Mouse (Mus musculus) adrenal gland, postnatal 0 days (tissue): ENCODE results near the gene Fam78b. TPM values are rescaled to one million over a fixed set of nuclear protein-coding genes. Genes with fewer than 3 reads are reported as not detected.

ENCODE experiments used
- polyA plus RNA-seq: library from polyadenylated mRNA; unstranded; fragments of >200 nt; fragmentation: Nextera tagmentation; extraction: Ambion mirVana; gene quantifications from 2 replicates; pipeline ENCODE4 v1.2.1, GENCODE M21; 2015

Fam78b gene
- polyA plus RNA-seq: 2.5 and 3.4 TPM in 2 replicates

DNA sequence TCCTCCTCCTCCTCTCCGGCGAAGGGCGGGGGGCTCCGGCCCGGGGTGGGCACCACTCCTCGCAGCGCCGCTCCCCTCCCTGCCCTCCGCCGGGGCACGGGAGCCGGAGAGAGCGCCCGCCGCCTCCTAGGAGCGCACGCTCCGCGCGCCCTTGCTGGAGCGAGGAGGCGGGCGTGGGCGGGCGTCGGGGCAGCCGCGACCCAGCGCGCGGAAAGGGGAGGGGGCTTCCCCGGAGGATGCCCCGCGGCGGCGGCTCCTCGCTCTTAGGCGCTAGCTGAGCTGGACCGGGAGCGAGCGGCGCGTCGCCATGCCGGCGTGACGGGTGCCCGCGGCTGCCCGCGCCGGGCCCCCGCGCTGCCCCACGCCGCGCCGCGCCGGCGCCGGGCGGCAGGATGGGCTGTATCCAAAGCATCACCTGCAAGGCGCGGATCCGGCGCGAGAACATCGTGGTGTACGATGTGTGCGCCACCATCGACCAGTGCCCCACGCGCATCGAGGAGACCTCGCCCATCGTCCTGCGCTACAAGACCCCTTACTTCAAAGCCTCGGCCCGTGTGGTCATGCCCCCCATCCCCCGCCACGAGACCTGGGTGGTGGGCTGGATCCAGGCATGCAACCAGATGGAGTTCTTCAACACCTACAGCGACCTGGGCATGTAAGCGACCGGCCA is at the start of gene Fam78b:
Fam78b (plus strand) TSS at position 244 of the 670 bp plus-strand sequence.

